Mouse (Mus musculus) ES-Bruce4 (cell line): ENCODE measurements around the gene Tspan4. TPM values are rescaled to one million over a fixed set of nuclear protein-coding genes. Genes with fewer than 3 reads are reported as not detected.
"Not testable (repeated sequence)": the region's sequence is repeated elsewhere in the genome, so short reads cannot be mapped to it uniquely, and the experiment has no call there.

Source experiments
- H3K27ac ChIP-seq: 2 replicates; pipeline ENCODE4 v1.5.1; 2012; ENCODE audit warnings: low read length, inconsistent platforms; ENCODE audit not compliant: insufficient read depth
- H3K27me3 ChIP-seq: 2 replicates; pipeline ENCODE4 v1.6.1; 2012; ENCODE audit warnings: mild to moderate bottlenecking, low read length, inconsistent platforms; ENCODE audit not compliant: control insufficient read depth, poor library complexity, insufficient read depth, severe bottlenecking
- H3K36me3 ChIP-seq: 2 replicates; pipeline ENCODE4 v1.6.1; 2012; ENCODE audit warnings: inconsistent platforms, mild to moderate bottlenecking, low read length, moderate library complexity; ENCODE audit not compliant: control insufficient read depth, poor library complexity, insufficient read depth, severe bottlenecking
- H3K4me1 ChIP-seq: one replicate; pipeline ENCODE4 v1.8.1; 2011; ENCODE audit warnings: low read length; ENCODE audit not compliant: control insufficient read depth, insufficient read depth
- H3K4me3 ChIP-seq: 2 replicates; pipeline ENCODE4 v1.5.1; 2011; ENCODE audit warnings: low read depth, mild to moderate bottlenecking, low read length
- H3K9ac ChIP-seq: 2 replicates; pipeline ENCODE4 v1.6.1; 2012; ENCODE audit warnings: low read depth, mild to moderate bottlenecking, inconsistent platforms; ENCODE audit not compliant: poor library complexity, severe bottlenecking
- H3K9me3 ChIP-seq: replicated peaks from 2 replicates; pipeline ENCODE4 v1.6.1; 2012; ENCODE audit warnings: mild to moderate bottlenecking, low read length, inconsistent platforms; ENCODE audit not compliant: control insufficient read depth, poor library complexity, insufficient read depth, severe bottlenecking
- CTCF ChIP-seq: IDR thresholded peaks from one replicate; pipeline ENCODE4 v1.8.1; 2011; ENCODE audit warnings: low read depth, low read length
- EP300 ChIP-seq: IDR thresholded peaks from 2 replicates; pipeline ENCODE4 v1.6.1; 2011; ENCODE audit warnings: low read depth, low read length; ENCODE audit not compliant: insufficient read depth
- POLR2A ChIP-seq: IDR thresholded peaks from one replicate; pipeline ENCODE4 v1.8.1; 2011; ENCODE audit warnings: low read length; ENCODE audit not compliant: insufficient read depth
- polyA plus RNA-seq: library from polyadenylated mRNA; stranded (reverse); fragments of >200 nt; gene quantifications from 2 replicates; pipeline ENCODE4 v1.2.4, GENCODE M21; 2011; ENCODE audit warnings: low read depth; ENCODE audit not compliant: missing spikeins, insufficient read depth, insufficient read length

Gene Tspan4
- polyA plus RNA-seq, 1 experiment, result 37.4 TPM

GRCm38 (mm10) chr7:141443081-141443821 lies 31.8 kb upstream of the Tspan4 start:
- Histone ChIP-seq H3K9ac (peak overlapping the region; percentile 90), H3K9me3 (no peaks in the 10 kb centered on the region), H3K4me1 (no peaks in the 10 kb centered on the region), H3K27me3 (no peaks in the 10 kb centered on the region), H3K36me3 (peaks cover 37% of the 10 kb centered on the region), H3K4me3 (peak overlapping the region; percentile 93), H3K27ac (peak overlapping the region; percentile 64)
- TF ChIP-seq CTCF, result peak; percentile 56
- TF ChIP-seq POLR2A, result no peak
- TF ChIP-seq EP300, result peak; percentile 41; the same call in 1 of the 2 replicates

- H3K27ac ChIP-seq, result peak within 1 kb of the TSS; percentile 64
- no peaks in the 10 kb centered on the region for H3K4me1 ChIP-seq
- no peaks in the 10 kb centered on the region for H3K9me3 ChIP-seq
- no peaks in the 10 kb centered on the region for H3K27me3 ChIP-seq
- H3K4me3 ChIP-seq, result peak within 1 kb of the TSS; percentile 93
- TF ChIP-seq CTCF (no peak), EP300 (no peak), POLR2A (no peak)
- H3K9ac ChIP-seq, result peak within 1 kb of the TSS; percentile 90
- peaks cover 37% of the 10 kb centered on the region for H3K36me3 ChIP-seq
These were observed 31.2 kb upstream of the Tspan4 start, which contains the start of gene Pidd1 for GRCm38 (mm10) chr7:141443828-141444237. Pidd1 (minus strand) TSS chr7:141444025.

- not testable (repeated sequence) for H3K27me3 ChIP-seq, H3K4me3 ChIP-seq, H3K9me3 ChIP-seq, H3K4me1 ChIP-seq
- H3K36me3 ChIP-seq, result peaks cover 43% of the 10 kb centered on the region
- peak overlapping the region; percentile 89 for H3K9ac ChIP-seq
- H3K27ac ChIP-seq, result 0 out of 2 replicates have a peak overlapping the region, but pooled peaks have one; percentile 51
These were observed 28.7 kb upstream of the Tspan4 start for GRCm38 (mm10) chr7:141446374-141446773.

GRCm38 (mm10) chr7:141447110-141447991 lies 27.7 kb upstream of the Tspan4 start, which contains the start of gene Rplp2:
Rplp2 (plus strand) TSS chr7:141447370.
- no peaks in the 10 kb centered on the region for H3K27me3 ChIP-seq
- H3K9ac ChIP-seq, result peak within 1 kb of the TSS; percentile 89
- peaks cover 1% of the 10 kb centered on the region for H3K4me1 ChIP-seq
- peak within 1 kb of the TSS; percentile 62 for H3K27ac ChIP-seq
- TF ChIP-seq EP300 (0 out of 2 replicates have a peak, but pooled peaks have one; percentile 10), CTCF (no peak), POLR2A (peak; percentile 73)
- peaks cover 43% of the 10 kb centered on the region for H3K36me3 ChIP-seq
- no peaks in the 10 kb centered on the region for H3K9me3 ChIP-seq
- peak within 1 kb of the TSS; percentile 96 for H3K4me3 ChIP-seq

DNA sequence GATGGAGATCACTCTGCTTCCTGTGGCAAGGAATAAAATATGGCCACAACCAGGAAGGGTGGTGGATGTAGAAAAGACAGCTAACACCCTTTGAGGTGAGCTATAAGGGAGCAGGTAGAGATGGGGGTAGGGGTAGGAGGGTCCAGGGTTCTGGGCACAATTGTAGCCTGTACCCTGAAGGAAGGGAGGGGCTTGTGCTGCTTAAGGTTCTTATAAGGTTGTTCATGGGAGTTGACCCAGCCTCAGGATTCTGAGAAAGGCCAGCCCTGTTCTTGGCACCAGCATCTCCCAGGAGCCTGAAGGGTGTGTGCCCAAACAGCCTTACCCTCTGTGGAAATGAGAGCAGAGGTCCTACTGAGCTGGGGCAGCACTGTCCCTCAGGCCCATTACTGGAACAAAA lies 23.1 kb upstream of the Tspan4 start:
- Histone ChIP-seq H3K9ac (no peak overlapping the region), H3K27me3 (no peaks in the 10 kb centered on the region), H3K4me3 (no peak overlapping the region), H3K27ac (no peak overlapping the region), H3K4me1 (peaks cover 1% of the 10 kb centered on the region), H3K9me3 (no peaks in the 10 kb centered on the region), H3K36me3 (peaks cover 43% of the 10 kb centered on the region)
- TF ChIP-seq CTCF, result no peak

- Histone ChIP-seq H3K27me3 (no peaks in the 10 kb centered on the region), H3K9ac (no peak overlapping the region), H3K27ac (no peak overlapping the region), H3K4me1 (peaks cover 1% of the 10 kb centered on the region), H3K9me3 (no peaks in the 10 kb centered on the region), H3K36me3 (peaks cover 34% of the 10 kb centered on the region), H3K4me3 (no peak overlapping the region)
- TF ChIP-seq EP300 (no peak), POLR2A (no peak), CTCF (no peak)
These were observed 21.4 kb upstream of the Tspan4 start for GRCm38 (mm10) chr7:141453636-141454035.
